Mouse (Mus musculus): Measurements from ENCODE around the gene Fis1. TPM values are rescaled to one million over a fixed set of nuclear protein-coding genes. Genes with fewer than 3 reads are reported as not detected.

The Fis1 gene
- 179 and 211 TPM in 2 replicates for polyA plus RNA-seq (2011; ENCODE audit: insufficient read depth, insufficient read length, low replicate concordance, missing spikeins)

DNA sequence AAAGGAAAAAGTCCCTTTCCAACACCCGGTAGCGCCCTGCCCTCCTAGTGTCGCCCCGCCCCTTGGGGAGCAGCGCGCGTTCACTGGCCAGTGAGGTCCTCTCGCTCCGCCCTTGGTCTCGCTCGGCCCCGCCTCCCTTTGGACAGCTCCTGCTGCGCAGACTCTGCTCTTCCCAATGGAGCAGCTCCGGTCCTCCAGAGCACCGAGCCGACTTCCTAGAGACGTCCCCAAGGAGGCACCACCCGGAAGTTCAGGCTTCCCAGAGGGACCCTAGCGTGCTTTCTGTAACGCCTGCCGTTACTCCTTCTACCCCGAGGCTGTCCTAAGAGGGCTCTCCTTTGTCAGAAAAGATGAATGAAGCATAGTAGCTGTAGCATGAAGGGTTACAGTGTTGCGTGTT is at the start of gene Fis1:
Fis1 (plus strand) TSS at position 261 of the 400 bp plus-strand sequence.
- Histone ChIP-seq H3K4me3 (replicated peaks; ENCODE audit: control insufficient read depth, low read depth, low read length) (peak within 1 kb of the TSS; percentile 72), H3K4me1 (ENCODE audit: control insufficient read depth, insufficient read depth, low read length) (no peaks in the 10 kb centered on the region; the same call in 1 of the 2 replicates), H3K27ac (ENCODE audit: control insufficient read depth, insufficient read depth, low read depth, low read length, poor library complexity) (peak within 1 kb of the TSS; percentile 53; the same call in 1 of the 2 replicates)
- under 1% methylated on average over 23 of the region's 23 CpGs for WGBS
- TF ChIP-seq CTCF (IDR thresholded peaks at IDR 0.05; ENCODE audit: control insufficient read depth, insufficient read depth, low read length) (no peak), POLR2A (IDR thresholded peaks at IDR 0.05; ENCODE audit: borderline replicate concordance, control insufficient read depth, low read depth, low read length) (peak; percentile 20; the same call in 1 of the 2 replicates)

DNA sequence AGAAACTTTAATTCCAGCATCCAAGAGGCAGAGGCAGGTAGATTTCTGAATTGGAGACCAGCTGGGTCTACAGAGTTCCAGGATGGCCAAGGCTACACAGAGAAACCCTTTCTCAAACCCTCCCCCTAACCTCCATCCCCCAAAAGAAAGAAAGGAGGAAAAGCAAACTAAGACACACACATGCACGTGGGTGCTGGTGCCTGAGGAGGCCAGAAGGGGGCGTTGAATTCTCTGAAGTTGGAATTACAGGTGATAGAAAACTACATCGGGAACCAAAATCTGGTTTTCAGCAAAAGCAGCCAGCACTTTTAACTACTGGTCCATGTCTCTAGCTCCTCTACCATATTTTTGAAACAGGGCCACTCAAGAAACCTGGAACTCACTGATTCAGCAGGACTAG is 48.5 kb upstream of the Fis1 start:
- no peak overlapping the region for H3K4me3 ChIP-seq (replicated peaks; ENCODE audit: control insufficient read depth, low read depth, low read length)
- no peaks in the 10 kb centered on the region for H3K4me1 ChIP-seq (ENCODE audit: control insufficient read depth, insufficient read depth, low read length)
- TF ChIP-seq CTCF (IDR thresholded peaks at IDR 0.05; ENCODE audit: control insufficient read depth, insufficient read depth, low read length) (no peak), POLR2A (IDR thresholded peaks at IDR 0.05; ENCODE audit: borderline replicate concordance, control insufficient read depth, low read depth, low read length) (no peak)
- no peak overlapping the region for H3K27ac ChIP-seq (ENCODE audit: control insufficient read depth, insufficient read depth, low read depth, low read length, poor library complexity)
- 59% methylated on average over 3 of the region's 3 CpGs for WGBS

DNA sequence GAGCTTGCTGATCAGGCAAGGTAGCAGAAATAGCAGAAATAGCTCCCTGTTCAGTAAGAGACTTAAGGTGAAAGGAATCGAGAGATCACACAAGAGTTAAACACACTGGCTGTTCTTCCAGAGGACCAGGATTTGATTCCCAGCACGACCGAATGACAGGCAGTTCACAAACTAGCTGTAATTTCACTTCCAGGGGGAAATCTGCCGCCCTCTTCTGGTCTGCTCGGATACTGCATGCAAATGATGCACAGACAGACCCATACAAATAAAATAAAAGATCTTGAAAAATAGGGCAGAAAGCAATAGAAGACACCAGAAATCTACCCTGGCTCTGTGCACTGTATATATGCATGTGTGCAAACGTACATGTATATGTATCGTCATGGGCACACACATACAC is 47.4 kb upstream of the Fis1 start:
- no peaks in the 10 kb centered on the region for H3K4me1 ChIP-seq (ENCODE audit: control insufficient read depth, insufficient read depth, low read length)
- no peak overlapping the region for H3K4me3 ChIP-seq (replicated peaks; ENCODE audit: control insufficient read depth, low read depth, low read length)
- H3K27ac ChIP-seq (ENCODE audit: control insufficient read depth, insufficient read depth, low read depth, low read length, poor library complexity): no peak overlapping the region
- WGBS: 42% methylated on average over 7 of the region's 7 CpGs
- TF ChIP-seq CTCF (IDR thresholded peaks at IDR 0.05; ENCODE audit: control insufficient read depth, insufficient read depth, low read length) (peak; percentile 38; the same call in 1 of the 2 replicates), POLR2A (IDR thresholded peaks at IDR 0.05; ENCODE audit: borderline replicate concordance, control insufficient read depth, low read depth, low read length) (no peak)

DNA sequence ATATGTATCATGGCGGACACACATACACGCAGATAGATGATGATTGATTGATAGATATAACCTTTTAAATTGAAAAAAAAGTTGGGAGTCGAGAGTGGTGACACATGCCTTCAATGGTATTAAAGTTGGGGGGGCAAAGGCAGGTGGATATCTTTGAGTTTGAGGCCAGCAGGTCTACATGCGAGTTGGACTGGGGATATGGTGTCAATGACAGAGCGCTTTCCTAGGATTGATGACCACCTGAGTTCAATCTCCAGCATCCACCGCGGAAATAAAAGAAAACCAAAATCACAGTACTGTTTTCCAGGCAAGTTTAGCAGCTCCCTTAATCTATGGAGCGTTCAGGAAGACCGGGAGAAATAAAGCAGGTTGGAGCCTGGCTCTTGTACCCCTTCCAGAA is 45.5 kb upstream of the Fis1 start:
- H3K4me1 ChIP-seq (ENCODE audit: control insufficient read depth, insufficient read depth, low read length): no peaks in the 10 kb centered on the region
- no peak for TF ChIP-seq CTCF (IDR thresholded peaks at IDR 0.05; ENCODE audit: control insufficient read depth, insufficient read depth, low read length)
- WGBS: 36% methylated on average over 9 of the region's 9 CpGs
- H3K4me3 ChIP-seq (replicated peaks; ENCODE audit: control insufficient read depth, low read depth, low read length): peak overlapping the region; percentile 83
- peak overlapping the region; percentile 45 for H3K27ac ChIP-seq (ENCODE audit: control insufficient read depth, insufficient read depth, low read depth, low read length, poor library complexity)

DNA sequence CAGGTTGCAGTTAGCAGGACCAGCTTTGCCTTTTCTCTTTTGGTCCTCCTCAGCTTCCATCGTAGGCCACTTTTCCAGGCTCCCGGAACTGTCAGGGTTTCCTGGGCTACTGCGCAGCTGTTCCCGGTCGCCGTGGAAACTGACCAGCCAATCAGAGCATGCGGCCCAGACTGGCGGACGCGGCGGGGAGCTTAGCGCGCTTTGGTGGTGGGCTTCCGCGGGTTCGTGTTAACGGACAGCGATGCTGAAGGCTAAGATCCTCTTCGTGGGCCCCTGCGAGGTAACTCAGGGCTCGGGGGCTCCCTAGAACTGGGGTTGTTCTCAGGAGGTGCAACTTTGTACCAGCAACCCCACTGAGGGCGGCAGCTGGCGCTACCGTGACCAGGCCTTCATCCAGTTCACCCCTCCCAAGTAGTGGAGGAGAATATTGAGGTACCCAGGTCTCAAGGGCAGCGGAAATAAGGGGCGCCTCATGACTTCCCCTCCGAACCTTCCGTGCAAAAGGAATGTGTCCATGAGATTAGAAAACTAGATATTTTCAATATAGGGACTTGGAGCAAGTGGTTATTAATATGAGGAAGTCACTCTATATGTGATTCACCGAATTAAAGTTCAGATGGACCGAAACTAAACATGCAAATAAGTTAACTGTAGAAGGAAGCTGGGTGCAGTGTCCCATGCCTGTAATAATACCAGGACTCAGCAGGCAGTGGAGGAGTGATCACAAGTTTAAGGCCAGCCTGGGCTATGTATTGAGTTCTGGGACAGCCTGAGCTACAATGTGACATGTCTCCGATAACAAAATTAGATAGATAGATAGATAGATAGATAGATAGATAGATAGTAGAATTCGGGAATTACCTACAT is 44.9 kb upstream of the Fis1 start, which contains the start of gene Ift22:
Ift22 (plus strand) TSS at position 160 of the 867 bp plus-strand sequence.
- WGBS: 6% methylated on average over 32 of the region's 32 CpGs
- TF ChIP-seq POLR2A (IDR thresholded peaks at IDR 0.05; ENCODE audit: borderline replicate concordance, control insufficient read depth, low read depth, low read length): peak; percentile 42; the same call in 1 of the 2 replicates
- TF ChIP-seq CTCF (IDR thresholded peaks at IDR 0.05; ENCODE audit: control insufficient read depth, insufficient read depth, low read length): no peak
- no peaks in the 10 kb centered on the region for H3K4me1 ChIP-seq (ENCODE audit: control insufficient read depth, insufficient read depth, low read length)
- H3K27ac ChIP-seq (ENCODE audit: control insufficient read depth, insufficient read depth, low read depth, low read length, poor library complexity): peak within 1 kb of the TSS; percentile 45
- peak within 1 kb of the TSS; percentile 83 for H3K4me3 ChIP-seq (replicated peaks; ENCODE audit: control insufficient read depth, low read depth, low read length)

DNA sequence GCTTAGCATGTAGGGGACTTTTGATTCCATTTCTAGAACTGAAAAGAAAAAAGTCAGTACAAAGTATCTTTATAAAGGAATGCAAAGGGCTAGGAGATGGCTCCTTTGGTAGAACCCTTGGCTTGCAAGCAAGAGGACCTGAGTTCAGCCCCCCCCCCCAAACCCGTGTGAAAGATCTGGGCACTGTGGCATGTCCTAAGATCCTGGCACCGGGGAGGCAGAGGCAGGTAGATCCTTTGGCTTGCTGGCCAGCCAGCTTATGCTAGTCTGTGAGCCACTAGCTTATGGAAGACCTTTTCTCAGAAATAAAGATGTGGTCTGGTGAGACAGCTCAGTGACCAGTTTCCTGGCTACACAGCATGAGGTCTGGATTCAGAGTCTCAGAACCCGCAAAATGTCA is 38.9 kb upstream of the Fis1 start:
- no peak for TF ChIP-seq POLR2A (IDR thresholded peaks at IDR 0.05; ENCODE audit: borderline replicate concordance, control insufficient read depth, low read depth, low read length)
- no peak for TF ChIP-seq CTCF (IDR thresholded peaks at IDR 0.05; ENCODE audit: control insufficient read depth, insufficient read depth, low read length)
- H3K27ac ChIP-seq (ENCODE audit: control insufficient read depth, insufficient read depth, low read depth, low read length, poor library complexity): no peak overlapping the region
- H3K4me3 ChIP-seq (replicated peaks; ENCODE audit: control insufficient read depth, low read depth, low read length): no peak overlapping the region
- H3K4me1 ChIP-seq (ENCODE audit: control insufficient read depth, insufficient read depth, low read length): no peaks in the 10 kb centered on the region
- 83% methylated on average over 3 of the region's 3 CpGs for WGBS

DNA sequence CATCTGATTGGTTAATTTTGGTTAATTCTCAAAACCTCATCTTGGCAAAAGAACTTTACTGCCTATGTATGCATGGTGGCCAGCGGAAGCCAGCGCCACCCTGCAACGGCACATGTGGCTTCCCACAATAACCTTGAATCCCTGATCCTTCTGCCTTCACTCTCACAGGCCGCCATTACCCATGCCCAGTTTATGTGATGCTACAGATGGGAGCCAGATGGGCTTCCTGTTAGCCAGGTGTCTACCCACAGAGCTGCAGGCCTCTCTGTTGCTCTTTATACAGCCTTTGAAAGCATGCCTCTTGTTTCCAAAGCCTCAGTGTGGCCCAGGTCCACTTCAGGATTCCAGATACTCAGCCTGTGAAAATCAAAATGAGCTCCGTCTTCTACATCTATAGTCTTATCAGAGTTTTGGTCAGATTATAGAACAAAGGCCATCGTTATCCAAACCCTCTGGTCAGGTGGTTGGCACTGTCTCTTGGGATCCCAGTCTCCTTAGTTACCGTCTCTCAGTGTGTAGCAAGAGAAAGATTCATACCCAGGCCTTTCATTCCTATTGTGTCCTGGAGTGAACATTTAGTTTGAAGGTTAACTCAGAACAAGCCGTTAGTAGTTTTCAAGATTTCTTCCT is 35.3 kb upstream of the Fis1 start:
- 94% methylated on average over 8 of the region's 8 CpGs for WGBS
- TF ChIP-seq POLR2A (IDR thresholded peaks at IDR 0.05; ENCODE audit: borderline replicate concordance, control insufficient read depth, low read depth, low read length) (no peak), CTCF (IDR thresholded peaks at IDR 0.05; ENCODE audit: control insufficient read depth, insufficient read depth, low read length) (no peak)
- Histone ChIP-seq H3K27ac (ENCODE audit: control insufficient read depth, insufficient read depth, low read depth, low read length, poor library complexity) (no peak overlapping the region), H3K4me3 (replicated peaks; ENCODE audit: control insufficient read depth, low read depth, low read length) (no peak overlapping the region), H3K4me1 (ENCODE audit: control insufficient read depth, insufficient read depth, low read length) (no peaks in the 10 kb centered on the region)

Measured in bone marrow, adult 2 months (tissue).